ENCODE assay signal across 22 mouse cellular contexts in genomic region chrX:106030176-106030575, GRCm38 (mm10). TPM values are rescaled to one million over a fixed set of nuclear protein-coding genes. Genes with fewer than 3 reads are reported as not detected.
DNase-seq lines count a peak whose midpoint lies in the region; ATAC-seq and TF ChIP-seq lines count a peak whose summit lies in the region.
"Had no signal": no experiment of that assay in that cellular context is flagged by ENCODE, and none has a peak within 500 bp of the region (broad histone marks: within the 10 kb centered on the region; RNA-seq: fewer than 3 reads in every experiment).

No protein-coding gene starts in this region.

- H3K27ac ChIP-seq in limb, embryonic 13.5 days: no peak overlapping the region
- no peak overlapping the region for H3K27ac ChIP-seq in limb, embryonic 10.5 days
- H3K27ac ChIP-seq in bone marrow macrophage, adult 2 months (ENCODE audit: insufficient read depth, low read depth, low read length): peak overlapping the region; percentile 90
- no peak overlapping the region for H3K27ac ChIP-seq in forebrain, embryonic 15.5 days (replicated peaks)
- H3K27ac ChIP-seq: embryonic facial prominence, embryonic 12.5 days; heart, adult 2 months; heart, embryonic 15.5 days; hindbrain, embryonic 13.5 days; hindbrain, postnatal 0 days had no signal

- H3K9me3 ChIP-seq in limb, embryonic 13.5 days: no peaks in the 10 kb centered on the region
- H3K9me3 ChIP-seq in limb, embryonic 10.5 days (replicated peaks): no peaks in the 10 kb centered on the region
- no peaks in the 10 kb centered on the region for H3K9me3 ChIP-seq in megakaryocyte, embryonic 14.5 days
- H3K9me3 ChIP-seq in forebrain, embryonic 15.5 days: no peaks in the 10 kb centered on the region
- H3K9me3 ChIP-seq: embryonic facial prominence, embryonic 12.5 days; G1E; heart, embryonic 15.5 days; hindbrain, embryonic 13.5 days had no signal

- peak overlapping the region; percentile 4; the same call in 1 of the 2 replicates for H3K4me2 ChIP-seq in limb, embryonic 13.5 days (replicated peaks)
- no peak overlapping the region for H3K4me2 ChIP-seq in forebrain, embryonic 15.5 days (replicated peaks)
- H3K4me2 ChIP-seq: embryonic facial prominence, embryonic 12.5 days; heart, embryonic 11.5 days; heart, embryonic 15.5 days had no signal

- 72% methylated on average over 5 of the region's 5 CpGs for WGBS in limb, embryonic 13.5 days
- 80% methylated on average over 5 of the region's 5 CpGs for WGBS in limb, embryonic 10.5 days
- WGBS in forebrain, embryonic 15.5 days: 87% methylated on average over 5 of the region's 5 CpGs

- H3K4me3 ChIP-seq in limb, embryonic 13.5 days: no peak overlapping the region
- no peak overlapping the region for H3K4me3 ChIP-seq in limb, embryonic 10.5 days
- H3K4me3 ChIP-seq in megakaryocyte, embryonic 14.5 days (replicated peaks): peak overlapping the region; percentile 57
- H3K4me3 ChIP-seq in bone marrow macrophage, adult 2 months (ENCODE audit: insufficient read depth, low read length): peak overlapping the region; percentile 44
- no peak overlapping the region for H3K4me3 ChIP-seq in forebrain, embryonic 15.5 days
- H3K4me3 ChIP-seq: embryonic facial prominence, embryonic 12.5 days; heart, adult 2 months; heart, embryonic 15.5 days; hindbrain, embryonic 13.5 days had no signal

- H3K27me3 ChIP-seq in limb, embryonic 13.5 days: peaks cover 5% of the 10 kb centered on the region; the same call in 1 of the 2 replicates
- peaks cover 23% of the 10 kb centered on the region for H3K27me3 ChIP-seq in limb, embryonic 10.5 days (ENCODE audit: low read depth, poor library complexity, severe bottlenecking)
- peaks cover 2% of the 10 kb centered on the region for H3K27me3 ChIP-seq in megakaryocyte, embryonic 14.5 days (replicated peaks)
- no peaks in the 10 kb centered on the region for H3K27me3 ChIP-seq in forebrain, embryonic 15.5 days
- H3K27me3 ChIP-seq: heart, embryonic 15.5 days; hindbrain, embryonic 13.5 days had no signal

- no peak for ATAC-seq in limb, embryonic 13.5 days (ENCODE audit: low FRiP score, low read depth)
- no peak for ATAC-seq in megakaryocyte, adult 5-6 weeks (ENCODE audit: poor library complexity, severe bottlenecking)
- ATAC-seq in forebrain, embryonic 15.5 days (replicated peaks): no peak
- ATAC-seq: forebrain, embryonic 16.5 days; hindbrain, postnatal 0 days had no signal

- no peak for TF ChIP-seq CTCF in bone marrow macrophage, adult 2 months (IDR thresholded peaks at IDR 0.05; ENCODE audit: low read depth, low read length)

- H3K9ac ChIP-seq in limb, embryonic 13.5 days: no peak overlapping the region
- no peak overlapping the region for H3K9ac ChIP-seq in forebrain, embryonic 15.5 days (replicated peaks)
- H3K9ac ChIP-seq: embryonic facial prominence, embryonic 12.5 days; heart, embryonic 15.5 days; hindbrain, embryonic 13.5 days had no signal

- H3K36me3 ChIP-seq in limb, embryonic 13.5 days: no peaks in the 10 kb centered on the region
- H3K36me3 ChIP-seq in limb, embryonic 10.5 days: no peaks in the 10 kb centered on the region
- no peaks in the 10 kb centered on the region for H3K36me3 ChIP-seq in megakaryocyte, embryonic 14.5 days (replicated peaks; ENCODE audit: low read length)
- H3K36me3 ChIP-seq in forebrain, embryonic 15.5 days: no peaks in the 10 kb centered on the region
- H3K36me3 ChIP-seq: embryonic facial prominence, embryonic 12.5 days; heart, embryonic 15.5 days; hindbrain, embryonic 13.5 days had no signal

- DNase-seq in limb, embryonic 10.5 days (ENCODE audit: low spot score): no peak
- peak; percentile 55 for DNase-seq in A20 (ENCODE audit: low read depth, low spot score)
- no peak for DNase-seq in heart, adult 11 months
- DNase-seq: adrenal gland, postnatal 25 days; cerebellum, adult 11 months; cerebellum, adult 8-10 months; cerebellum, postnatal 14 days; gastrocnemius, postnatal 10 days; heart, adult 2 months; heart, postnatal 14 days had no signal

- no peak for TF ChIP-seq POLR2A in bone marrow macrophage, adult 2 months (IDR thresholded peaks at IDR 0.05; ENCODE audit: borderline replicate concordance, low read depth, low read length)

- 0 out of 2 replicates have a peak, but pooled peaks cover 3% of the 10 kb centered on the region for H3K4me1 ChIP-seq in limb, embryonic 13.5 days
- H3K4me1 ChIP-seq in limb, embryonic 10.5 days: 0 out of 2 replicates have a peak, but pooled peaks cover 5% of the 10 kb centered on the region
- H3K4me1 ChIP-seq in megakaryocyte, embryonic 14.5 days: peaks cover 34% of the 10 kb centered on the region
- peaks cover 24% of the 10 kb centered on the region for H3K4me1 ChIP-seq in bone marrow macrophage, adult 2 months (ENCODE audit: control insufficient read depth, insufficient read depth, low read length)
- peaks cover 18% of the 10 kb centered on the region; the same call in 1 of the 2 replicates for H3K4me1 ChIP-seq in forebrain, embryonic 15.5 days
- H3K4me1 ChIP-seq: embryonic facial prominence, embryonic 12.5 days; heart, embryonic 15.5 days had no signal

RNA-seq across cellular contexts. Expression of gene Atp7a, which starts 3.1 kb away (rescaled TPM):
- 30.4 and 36.7 TPM in 2 replicates for polyA plus RNA-seq in limb, embryonic 13.5 days (2015; fragmentation: Nextera tagmentation; extraction: Ambion mirVana)
- 27.4 and 34.6 TPM in 2 replicates for polyA plus RNA-seq in limb, embryonic 10.5 days (2016; fragmentation: Nextera tagmentation; extraction: Ambion mirVana)
- polyA plus RNA-seq in megakaryocyte, embryonic 14.5 days (2012; ENCODE audit: insufficient read depth, low replicate concordance): 0.06 TPM in 1 of 2 replicates, not detected in the other
- total RNA-seq in megakaryocyte, adult 5-6 weeks (2015): 25.0 and 27.5 TPM in 2 replicates
- total RNA-seq in megakaryocyte, adult 5-6 weeks (2017): 23.5 and 46.6 TPM in 2 replicates
- 15.6 and 20.3 TPM in 2 replicates for polyA plus RNA-seq in bone marrow macrophage, adult 2 months (2012; ENCODE audit: insufficient read depth, insufficient read length, missing spikeins)
- polyA plus RNA-seq in forebrain, embryonic 15.5 days (2015; fragmentation: Nextera tagmentation; extraction: Ambion mirVana): 16.5 and 17.6 TPM in 2 replicates

RNA-seq across cellular contexts. Expression of gene Cox7b, which starts 14.7 kb away (rescaled TPM):
- polyA plus RNA-seq in limb, embryonic 13.5 days (2015; fragmentation: Nextera tagmentation; extraction: Ambion mirVana): 357 and 372 TPM in 2 replicates
- 335 and 385 TPM in 2 replicates for polyA plus RNA-seq in limb, embryonic 10.5 days (2016; fragmentation: Nextera tagmentation; extraction: Ambion mirVana)
- 5.5 and 18.9 TPM in 2 replicates for polyA plus RNA-seq in megakaryocyte, embryonic 14.5 days (2012; ENCODE audit: insufficient read depth, low replicate concordance)
- total RNA-seq in megakaryocyte, adult 5-6 weeks (2015): 306 and 313 TPM in 2 replicates
- 331 and 383 TPM in 2 replicates for total RNA-seq in megakaryocyte, adult 5-6 weeks (2017)
- polyA plus RNA-seq in bone marrow macrophage, adult 2 months (2012; ENCODE audit: insufficient read depth, insufficient read length, missing spikeins): 291 and 396 TPM in 2 replicates
- polyA plus RNA-seq in forebrain, embryonic 15.5 days (2015; fragmentation: Nextera tagmentation; extraction: Ambion mirVana): 339 and 347 TPM in 2 replicates

RNA-seq across cellular contexts. Expression of gene Magt1, which starts 18.5 kb away (rescaled TPM):
- 66.6 and 73.4 TPM in 2 replicates for polyA plus RNA-seq in limb, embryonic 13.5 days (2015; fragmentation: Nextera tagmentation; extraction: Ambion mirVana)
- 41.6 and 51.5 TPM in 2 replicates for polyA plus RNA-seq in limb, embryonic 10.5 days (2016; fragmentation: Nextera tagmentation; extraction: Ambion mirVana)
- polyA plus RNA-seq in megakaryocyte, embryonic 14.5 days (2012; ENCODE audit: insufficient read depth, low replicate concordance): 7.8 TPM in 1 of 2 replicates, not detected in the other
- 48.6 and 55.6 TPM in 2 replicates for total RNA-seq in megakaryocyte, adult 5-6 weeks (2015)
- total RNA-seq in megakaryocyte, adult 5-6 weeks (2017): 72.5 and 75.7 TPM in 2 replicates
- 43.8 and 44.7 TPM in 2 replicates for polyA plus RNA-seq in bone marrow macrophage, adult 2 months (2012; ENCODE audit: insufficient read depth, insufficient read length, missing spikeins)
- polyA plus RNA-seq in forebrain, embryonic 15.5 days (2015; fragmentation: Nextera tagmentation; extraction: Ambion mirVana): 22.2 and 23.9 TPM in 2 replicates

Comparison
In these comparisons a context has a peak if more than half of its experiments do, and no peak if none do; other contexts are left out.
1. H3K4me3 ChIP-seq: peak in megakaryocyte, embryonic 14.5 days (single experiment) and bone marrow macrophage, adult 2 months (single experiment); none in limb, embryonic 13.5 days (single experiment), limb, embryonic 10.5 days (single experiment) and forebrain, embryonic 15.5 days (single experiment).
2. RNA of gene Atp7a, which starts 3.1 kb away (polyA plus RNA-seq): 30.4 to 36.7 TPM in limb, embryonic 13.5 days, 27.4 to 34.6 TPM in limb, embryonic 10.5 days, 15.6 to 20.3 TPM in bone marrow macrophage, adult 2 months and 16.5 to 17.6 TPM in forebrain, embryonic 15.5 days; 0.06 TPM in megakaryocyte, embryonic 14.5 days; every median in the first group is over 10 times any median in the second.
3. RNA of gene Cox7b, which starts 14.7 kb away (polyA plus RNA-seq): 291 to 396 TPM in bone marrow macrophage, adult 2 months, 357 to 372 TPM in limb, embryonic 13.5 days, 339 to 347 TPM in forebrain, embryonic 15.5 days and 335 to 385 TPM in limb, embryonic 10.5 days; 5.5 to 18.9 TPM in megakaryocyte, embryonic 14.5 days; every median in the first group is over 10 times any median in the second.